Mouse (Mus musculus): Measurements from ENCODE around the gene Myoc. TPM values are rescaled to one million over a fixed set of nuclear protein-coding genes. Genes with fewer than 3 reads are reported as not detected.
"Not testable (repeated sequence)": the region's sequence is repeated elsewhere in the genome, so short reads cannot be mapped to it uniquely, and the experiment has no call there.

Gene Myoc
- polyA plus RNA-seq, 1 experiment from 2014 or later, result not detected

- H3K36me3 ChIP-seq (ENCODE audit: control insufficient read depth, insufficient read depth, low read length), result no peaks in the 10 kb centered on the region
- ATAC-seq (replicated peaks; ENCODE audit: low FRiP score), result no peak
These were observed 27.8 kb upstream of the Myoc start for GRCm38 (mm10) chr1:162611191-162611590.

GRCm38 (mm10) chr1:162615511-162615910 lies 23.4 kb upstream of the Myoc start:
- 59% methylated on average over 1 of the region's 1 CpGs for WGBS
- H3K27me3 ChIP-seq (replicated peaks; ENCODE audit: control insufficient read depth, insufficient read depth, low read length), result no peaks in the 10 kb centered on the region
- no peak for DNase-seq (ENCODE audit: low spot score)
- no peaks in the 10 kb centered on the region for H3K36me3 ChIP-seq (ENCODE audit: control insufficient read depth, insufficient read depth, low read length)
- no peaks in the 10 kb centered on the region for H3K9me3 ChIP-seq (ENCODE audit: control insufficient read depth, low read length)
- no peak overlapping the region for H3K4me3 ChIP-seq (ENCODE audit: low read depth, low read length)
- H3K4me1 ChIP-seq (replicated peaks; ENCODE audit: control insufficient read depth, insufficient read depth, low read length), result no peaks in the 10 kb centered on the region
- no peak overlapping the region for H3K27ac ChIP-seq (ENCODE audit: low read depth, low read length)
- no peak overlapping the region for H3K4me2 ChIP-seq
- ATAC-seq (replicated peaks; ENCODE audit: low FRiP score), result peak; percentile 49; the same call in 1 of the 2 replicates
- no peak overlapping the region for H3K9ac ChIP-seq (ENCODE audit: low read depth, low read length)

More at GRCm38 (mm10) chr1:162611191-162611590, 27.8 kb upstream of the Myoc start:
- H3K27ac ChIP-seq (ENCODE audit: low read depth, low read length), result no peak overlapping the region
- H3K9me3 ChIP-seq (ENCODE audit: control insufficient read depth, low read length), result no peaks in the 10 kb centered on the region
- no peak for DNase-seq (ENCODE audit: low spot score)
- H3K4me1 ChIP-seq (replicated peaks; ENCODE audit: control insufficient read depth, insufficient read depth, low read length), result no peaks in the 10 kb centered on the region
- no peaks in the 10 kb centered on the region for H3K27me3 ChIP-seq (replicated peaks; ENCODE audit: control insufficient read depth, insufficient read depth, low read length)
- no peak overlapping the region for H3K4me3 ChIP-seq (ENCODE audit: low read depth, low read length)
- H3K4me2 ChIP-seq, result no peak overlapping the region
- H3K9ac ChIP-seq (ENCODE audit: low read depth, low read length), result no peak overlapping the region
- 76% methylated on average over 4 of the region's 4 CpGs for WGBS

DNA sequence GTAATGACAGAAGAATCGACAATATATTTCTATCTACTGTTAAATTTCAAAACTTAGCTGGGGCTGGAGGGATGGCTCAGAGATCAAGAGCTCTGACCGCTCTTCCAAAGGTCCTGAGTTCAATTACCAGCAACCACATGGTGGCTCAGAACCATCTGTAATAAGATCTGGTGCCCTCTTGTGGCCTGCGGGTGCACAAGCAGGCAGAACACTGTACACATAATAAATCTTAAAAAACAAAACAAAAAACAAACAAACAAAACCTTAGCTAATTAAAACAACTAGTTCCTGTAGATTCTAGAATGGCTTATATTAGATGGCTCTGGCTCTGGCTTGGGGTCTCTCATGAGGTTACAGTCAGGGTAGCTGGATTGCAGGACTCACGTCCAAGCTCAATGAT lies 18.5 kb upstream of the Myoc start:
- Histone ChIP-seq H3K27ac (ENCODE audit: low read depth, low read length) (no peak overlapping the region), H3K27me3 (replicated peaks; ENCODE audit: control insufficient read depth, insufficient read depth, low read length) (no peaks in the 10 kb centered on the region), H3K9ac (ENCODE audit: low read depth, low read length) (no peak overlapping the region), H3K4me3 (ENCODE audit: low read depth, low read length) (no peak overlapping the region), H3K4me1 (replicated peaks; ENCODE audit: control insufficient read depth, insufficient read depth, low read length) (no peaks in the 10 kb centered on the region; the same call in 1 of the 2 replicates), H3K4me2 (no peak overlapping the region), H3K36me3 (ENCODE audit: control insufficient read depth, insufficient read depth, low read length) (no peaks in the 10 kb centered on the region), H3K9me3 (ENCODE audit: control insufficient read depth, low read length) (no peaks in the 10 kb centered on the region)
- ATAC-seq (replicated peaks; ENCODE audit: low FRiP score), result no peak
- WGBS, result 63% methylated on average over 4 of the region's 4 CpGs
- no peak for DNase-seq (ENCODE audit: low spot score)

DNA sequence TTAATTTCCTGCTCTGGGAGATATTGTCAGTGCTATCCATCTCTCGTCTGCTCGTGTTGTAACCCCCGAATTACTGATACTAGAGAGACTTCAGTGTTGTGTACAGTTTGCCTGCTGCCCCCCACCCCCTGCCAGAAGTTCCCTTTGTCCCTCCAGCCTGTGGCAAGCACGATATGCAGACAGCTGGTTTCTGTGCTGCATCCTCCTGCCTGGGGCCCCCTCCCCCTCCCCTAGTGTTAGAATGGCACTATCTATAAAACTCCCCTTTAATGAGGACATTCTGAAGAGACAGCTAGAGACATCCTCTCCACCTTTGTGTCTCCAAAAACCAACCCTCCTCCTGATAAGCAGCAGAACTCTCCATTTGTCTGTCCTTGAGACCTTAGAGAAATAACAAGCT lies 15.1 kb upstream of the Myoc start:
- no peaks in the 10 kb centered on the region; the same call in 1 of the 2 replicates for H3K4me1 ChIP-seq (replicated peaks; ENCODE audit: control insufficient read depth, insufficient read depth, low read length)
- H3K9me3 ChIP-seq (ENCODE audit: control insufficient read depth, low read length), result no peaks in the 10 kb centered on the region
- DNase-seq (ENCODE audit: low spot score), result no peak
- H3K27ac ChIP-seq (ENCODE audit: low read depth, low read length), result no peak overlapping the region
- H3K27me3 ChIP-seq (replicated peaks; ENCODE audit: control insufficient read depth, insufficient read depth, low read length), result no peaks in the 10 kb centered on the region
- WGBS, result 20% methylated on average over 4 of the region's 4 CpGs
- H3K4me2 ChIP-seq, result no peak overlapping the region
- ATAC-seq (replicated peaks; ENCODE audit: low FRiP score), result peak; percentile 57; the same call in 1 of the 2 replicates
- no peak overlapping the region for H3K9ac ChIP-seq (ENCODE audit: low read depth, low read length)
- H3K4me3 ChIP-seq (ENCODE audit: low read depth, low read length), result no peak overlapping the region
- H3K36me3 ChIP-seq (ENCODE audit: control insufficient read depth, insufficient read depth, low read length), result no peaks in the 10 kb centered on the region

DNA sequence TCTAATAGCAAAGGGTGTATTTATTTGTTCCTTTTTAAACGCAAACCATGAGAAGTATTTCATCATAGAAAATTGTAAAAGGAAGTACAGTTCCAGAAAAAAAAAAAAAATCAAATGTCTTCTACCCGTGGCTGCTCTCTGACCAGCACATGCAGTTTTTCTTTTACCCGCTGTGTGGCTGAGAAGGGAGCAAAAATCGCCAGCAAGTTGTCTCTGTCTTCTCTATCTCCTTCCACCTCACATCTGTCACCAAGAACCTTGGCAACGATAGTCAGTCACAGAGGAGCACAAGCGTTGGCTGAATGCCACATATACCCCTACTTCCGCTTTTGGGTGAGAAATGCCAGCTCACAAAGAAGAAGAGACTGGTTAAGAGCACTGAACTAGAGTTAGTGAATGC lies 13.7 kb upstream of the Myoc start:
- no peaks in the 10 kb centered on the region for H3K36me3 ChIP-seq (ENCODE audit: control insufficient read depth, insufficient read depth, low read length)
- no peak overlapping the region for H3K9ac ChIP-seq (ENCODE audit: low read depth, low read length)
- no peaks in the 10 kb centered on the region for H3K9me3 ChIP-seq (ENCODE audit: control insufficient read depth, low read length)
- H3K4me2 ChIP-seq, result no peak overlapping the region
- DNase-seq (ENCODE audit: low spot score), result no peak
- 46% methylated on average over 7 of the region's 7 CpGs for WGBS
- no peak for ATAC-seq (replicated peaks; ENCODE audit: low FRiP score)
- no peaks in the 10 kb centered on the region; the same call in 1 of the 2 replicates for H3K4me1 ChIP-seq (replicated peaks; ENCODE audit: control insufficient read depth, insufficient read depth, low read length)
- H3K27ac ChIP-seq (ENCODE audit: low read depth, low read length), result no peak overlapping the region
- H3K4me3 ChIP-seq (ENCODE audit: low read depth, low read length), result no peak overlapping the region
- H3K27me3 ChIP-seq (replicated peaks; ENCODE audit: control insufficient read depth, insufficient read depth, low read length), result no peaks in the 10 kb centered on the region

DNA sequence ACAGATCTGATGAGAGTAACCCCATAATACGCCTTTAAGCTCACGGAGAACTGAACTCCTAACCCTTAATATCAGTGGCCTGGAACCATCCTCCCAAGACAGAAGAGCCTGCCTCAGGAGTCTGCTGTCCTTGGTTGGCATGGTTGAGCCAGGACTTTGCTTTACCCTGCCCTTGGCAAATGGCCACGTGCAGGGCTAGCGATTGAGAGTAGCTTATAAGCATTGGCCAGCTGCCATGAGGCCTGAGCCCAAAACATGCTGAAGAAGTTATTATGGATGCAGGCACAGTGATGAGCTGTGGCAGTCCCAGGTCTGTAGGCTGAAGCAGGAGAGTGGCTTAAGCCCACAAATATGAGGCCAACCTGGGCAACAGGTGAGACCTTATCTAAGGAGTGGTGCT lies 11.1 kb upstream of the Myoc start:
- not testable (repeated sequence) for H3K36me3 ChIP-seq (ENCODE audit: control insufficient read depth, insufficient read depth, low read length); H3K27me3 ChIP-seq (replicated peaks; ENCODE audit: control insufficient read depth, insufficient read depth, low read length); H3K4me2 ChIP-seq; H3K9ac ChIP-seq (ENCODE audit: low read depth, low read length); ATAC-seq (replicated peaks; ENCODE audit: low FRiP score); H3K4me1 ChIP-seq (replicated peaks; ENCODE audit: control insufficient read depth, insufficient read depth, low read length); DNase-seq (ENCODE audit: low spot score); H3K27ac ChIP-seq (ENCODE audit: low read depth, low read length); H3K4me3 ChIP-seq (ENCODE audit: low read depth, low read length); H3K9me3 ChIP-seq (ENCODE audit: control insufficient read depth, low read length)
- WGBS, result 83% methylated on average over 4 of the region's 4 CpGs

DNA sequence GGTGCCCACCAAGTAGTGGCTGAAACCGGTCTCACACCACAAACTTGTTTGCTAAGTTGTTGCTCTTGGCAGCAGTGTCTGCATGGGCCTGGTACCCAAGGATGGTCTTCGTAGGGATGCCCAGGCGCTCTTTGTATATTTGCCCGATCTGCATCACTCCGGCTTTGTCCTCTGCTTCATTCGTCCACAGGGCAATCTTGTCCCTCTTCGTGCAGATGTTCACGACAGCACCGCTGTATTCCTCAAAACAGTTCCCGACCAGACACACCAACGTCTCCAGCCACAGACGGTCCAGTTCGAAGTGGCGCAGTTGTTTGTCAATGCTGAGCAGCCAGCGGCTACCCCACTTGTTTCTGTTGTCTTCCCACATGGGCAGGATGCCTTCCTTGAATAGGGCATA lies 10.6 kb upstream of the Myoc start:
- not testable (repeated sequence) for H3K4me2 ChIP-seq; H3K9me3 ChIP-seq (ENCODE audit: control insufficient read depth, low read length); H3K4me3 ChIP-seq (ENCODE audit: low read depth, low read length); H3K27ac ChIP-seq (ENCODE audit: low read depth, low read length); DNase-seq (ENCODE audit: low spot score); H3K9ac ChIP-seq (ENCODE audit: low read depth, low read length); H3K4me1 ChIP-seq (replicated peaks; ENCODE audit: control insufficient read depth, insufficient read depth, low read length); H3K27me3 ChIP-seq (replicated peaks; ENCODE audit: control insufficient read depth, insufficient read depth, low read length); ATAC-seq (replicated peaks; ENCODE audit: low FRiP score); H3K36me3 ChIP-seq (ENCODE audit: control insufficient read depth, insufficient read depth, low read length)
- 88% methylated on average over 15 of the region's 15 CpGs for WGBS

GRCm38 (mm10) chr1:162635291-162635931 lies 3.5 kb upstream of the Myoc start:
- H3K36me3 ChIP-seq (ENCODE audit: control insufficient read depth, insufficient read depth, low read length); H3K27me3 ChIP-seq (replicated peaks; ENCODE audit: control insufficient read depth, insufficient read depth, low read length); ATAC-seq (replicated peaks; ENCODE audit: low FRiP score); H3K27ac ChIP-seq (ENCODE audit: low read depth, low read length); H3K9me3 ChIP-seq (ENCODE audit: control insufficient read depth, low read length); H3K4me3 ChIP-seq (ENCODE audit: low read depth, low read length); H3K9ac ChIP-seq (ENCODE audit: low read depth, low read length); DNase-seq (ENCODE audit: low spot score); H3K4me2 ChIP-seq; H3K4me1 ChIP-seq (replicated peaks; ENCODE audit: control insufficient read depth, insufficient read depth, low read length): not testable (repeated sequence)
- WGBS, result 36% methylated on average over 1 of the region's 1 CpGs

DNA sequence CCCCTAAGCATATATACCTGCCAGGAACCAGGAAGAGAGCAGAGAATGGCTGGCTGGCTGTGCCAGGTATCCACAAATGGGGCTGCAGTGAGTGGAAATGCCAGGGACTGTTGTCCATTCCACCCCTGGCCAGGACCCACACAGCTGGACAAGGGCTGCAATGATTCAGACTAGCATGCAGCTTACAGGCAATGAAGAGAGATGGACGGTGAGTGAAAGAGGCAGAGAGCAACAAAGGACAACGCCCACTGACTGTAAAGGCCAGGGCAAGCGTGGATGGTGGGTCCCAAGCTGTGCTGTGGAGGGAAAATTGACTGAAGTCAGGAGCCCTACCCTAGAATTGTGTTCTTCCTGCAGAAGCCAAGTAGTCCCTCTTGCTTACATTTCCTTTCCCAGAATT lies 2.4 kb upstream of the Myoc start:
- H3K36me3 ChIP-seq (ENCODE audit: control insufficient read depth, insufficient read depth, low read length), result no peaks in the 10 kb centered on the region
- no peak overlapping the region for H3K4me3 ChIP-seq (ENCODE audit: low read depth, low read length)
- ATAC-seq (replicated peaks; ENCODE audit: low FRiP score), result no peak
- WGBS, result 60% methylated on average over 3 of the region's 3 CpGs
- H3K9me3 ChIP-seq (ENCODE audit: control insufficient read depth, low read length), result no peaks in the 10 kb centered on the region
- no peaks in the 10 kb centered on the region for H3K27me3 ChIP-seq (replicated peaks; ENCODE audit: control insufficient read depth, insufficient read depth, low read length)
- no peak overlapping the region for H3K9ac ChIP-seq (ENCODE audit: low read depth, low read length)
- H3K4me1 ChIP-seq (replicated peaks; ENCODE audit: control insufficient read depth, insufficient read depth, low read length), result no peaks in the 10 kb centered on the region
- no peak for DNase-seq (ENCODE audit: low spot score)
- H3K4me2 ChIP-seq, result no peak overlapping the region
- no peak overlapping the region for H3K27ac ChIP-seq (ENCODE audit: low read depth, low read length)

Measured in liver, embryonic 11.5 days (tissue).